Mouse (Mus musculus) liver, adult 2 months (tissue): Measurements from ENCODE around the gene Atp5f1.

Experiments
- CTCF ChIP-seq: fragments of 200-500 bp; IDR thresholded peaks from 2 replicates; pipeline ENCODE4 v1.5.1; 2011; ENCODE audit warnings: low read depth, low read length, control low read depth
- POLR2A ChIP-seq: fragments of 200-500 bp; IDR thresholded peaks from 2 replicates; pipeline ENCODE4 v1.6.1; 2011; ENCODE audit warnings: low read length, control low read depth; ENCODE audit not compliant: insufficient read depth; ENCODE audit errors: extremely low read depth

DNA sequence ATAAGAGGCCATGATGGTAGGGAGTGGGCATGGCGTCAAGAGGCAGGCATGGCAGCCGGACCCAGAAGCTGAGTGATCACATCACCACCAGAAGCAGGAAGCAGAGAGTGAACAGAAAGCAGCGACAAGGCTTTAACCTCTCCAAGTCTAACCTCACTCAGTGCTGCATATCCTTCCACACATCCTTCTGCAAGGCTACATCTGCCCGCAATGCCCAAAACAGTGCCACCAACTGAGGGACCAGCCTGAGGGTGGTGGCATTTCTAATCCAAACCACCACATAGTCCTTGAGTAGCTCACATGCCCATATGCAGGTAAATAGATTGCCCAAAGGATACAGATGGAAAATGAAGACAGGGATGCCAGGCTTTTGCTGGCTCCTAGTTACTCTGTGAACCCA, 50.9 kb downstream of the Atp5f1 start:
- TF ChIP-seq POLR2A (no peak), CTCF (no peak)
